Mouse (Mus musculus) adrenal gland, postnatal 4 days (tissue): ENCODE data around the gene Cdcp1. TPM values are rescaled to one million over a fixed set of nuclear protein-coding genes. Genes with fewer than 3 reads are reported as not detected.

ENCODE experiments used
- DNase-seq, 2 experiments: peaks; one replicate each; pipeline ENCODE4 v3.0.0; 2021 to 2022; ENCODE audit warnings: low spot score in 2 of 2, mixed read lengths in 2 of 2
- long read RNA-seq, 2 experiments: library from polyadenylated mRNA; stranded (forward); transcript quantifications; one replicate each; pipeline ENCODE4 v2.0.0; 2021
- total RNA-seq, 2 experiments: library from RNA; stranded (reverse); gene quantifications; 2 replicates each; pipeline ENCODE4 v1.2.3; 2021

Cdcp1 gene
- 1 to 10 TPM in 1 of 2 experiments, under 1 TPM in 1; 0.73 to 2.6 TPM for total RNA-seq
- long read RNA-seq, experiment 1: 0 reads
- long read RNA-seq, experiment 2, full-length matches to known transcripts: 1 of 3 reads
- long read RNA-seq, experiment 2, partial matches to known transcripts: 0 of 3 reads
- long read RNA-seq, experiment 2, other reads (novel, unspliced or antisense): 2 of 3 reads

GRCm38 (mm10) chr9:123215621-123216440 lies at the start of gene Cdcp1:
Gene Cdcp1 (minus strand): TSS chr9:123216038.
- DNase-seq: no peak

- DNase-seq: peak; percentile 53 to 60
Measured at GRCm38 (mm10) chr9:123260611-123261021, 44.8 kb upstream of the Cdcp1 start, which contains the start of gene Tmem158. Gene Tmem158 (minus strand): TSS chr9:123260764.

- peak in 1 of 2 experiments; percentile 12 for DNase-seq
Measured at GRCm38 (mm10) chr9:123259896-123260610, 44.2 kb upstream of the Cdcp1 start.

GRCm38 (mm10) chr9:123259461-123259895 lies 43.6 kb upstream of the Cdcp1 start:
- peak; percentile 63 to 69 for DNase-seq

GRCm38 (mm10) chr9:123258796-123259195 lies 43.0 kb upstream of the Cdcp1 start:
- no peak for DNase-seq

GRCm38 (mm10) chr9:123255736-123256135 lies 39.9 kb upstream of the Cdcp1 start:
- DNase-seq: no peak

GRCm38 (mm10) chr9:123247992-123248391 lies 32.2 kb upstream of the Cdcp1 start:
- no peak for DNase-seq

GRCm38 (mm10) chr9:123245146-123245545 lies 29.3 kb upstream of the Cdcp1 start:
- no peak for DNase-seq

DNA sequence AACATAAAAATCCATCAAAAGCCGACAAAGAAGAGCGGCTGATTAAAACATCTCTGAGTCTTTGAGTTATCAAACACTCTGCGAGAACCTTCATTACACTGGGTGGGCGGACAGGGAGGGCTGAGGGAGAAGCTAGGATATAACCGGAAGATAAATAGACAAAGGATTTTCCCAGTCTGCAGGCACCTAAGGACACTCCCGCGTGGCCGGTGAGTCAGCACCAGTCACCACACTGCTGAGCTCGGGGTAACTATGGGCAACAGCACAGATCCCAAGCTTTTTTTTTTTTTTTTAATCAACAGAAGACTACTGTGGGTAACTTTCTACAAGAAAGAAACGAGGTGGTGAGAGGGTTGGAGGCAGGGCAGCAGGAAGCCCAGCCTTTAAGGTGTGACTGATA lies 28.1 kb upstream of the Cdcp1 start:
- no peak for DNase-seq

- DNase-seq: no peak
Measured at GRCm38 (mm10) chr9:123241191-123241590, 25.4 kb upstream of the Cdcp1 start.

- no peak for DNase-seq
Measured at GRCm38 (mm10) chr9:123240751-123241150, 24.9 kb upstream of the Cdcp1 start.

DNA sequence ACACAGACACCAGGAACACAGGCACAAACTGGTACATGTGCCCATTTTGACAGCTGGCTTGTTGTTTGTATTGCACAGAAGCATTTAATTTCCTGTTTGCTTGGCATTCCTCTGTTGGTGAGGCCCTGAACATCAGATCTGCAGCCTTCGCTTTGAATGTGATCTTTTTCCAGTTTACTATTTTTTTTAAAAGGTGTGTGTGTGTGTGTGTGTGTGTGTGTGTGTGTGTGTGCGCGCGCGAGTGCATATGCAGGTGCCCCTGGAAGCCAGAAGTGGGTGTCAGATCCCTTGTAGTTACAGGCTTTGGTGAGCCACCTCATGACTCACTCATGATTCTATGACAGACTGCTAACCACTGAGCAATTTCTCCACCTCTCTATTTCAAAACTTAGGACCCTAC lies 24.4 kb upstream of the Cdcp1 start:
- no peak for DNase-seq

DNA sequence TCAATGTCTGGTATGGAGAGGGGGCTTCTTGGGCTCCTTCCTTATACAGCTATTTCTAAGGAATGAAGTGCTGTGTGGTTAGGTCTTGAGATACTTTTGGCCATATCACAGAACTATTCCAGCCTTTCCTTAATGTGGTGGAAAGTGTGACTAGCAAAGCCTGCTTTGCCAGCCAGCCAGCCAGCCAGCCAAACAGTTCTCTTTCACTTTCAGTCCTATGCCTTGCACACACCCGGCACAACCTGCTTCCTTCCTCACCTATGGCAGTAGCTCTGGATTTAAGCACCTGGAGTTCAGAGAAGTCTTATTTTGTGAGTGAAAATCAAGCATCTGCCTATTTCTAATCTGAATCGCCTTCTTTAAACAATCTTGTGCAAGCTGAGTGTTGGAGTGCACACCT lies 23.8 kb upstream of the Cdcp1 start:
- no peak for DNase-seq

GRCm38 (mm10) chr9:123238256-123239045 lies 22.6 kb upstream of the Cdcp1 start:
- no peak for DNase-seq

DNA sequence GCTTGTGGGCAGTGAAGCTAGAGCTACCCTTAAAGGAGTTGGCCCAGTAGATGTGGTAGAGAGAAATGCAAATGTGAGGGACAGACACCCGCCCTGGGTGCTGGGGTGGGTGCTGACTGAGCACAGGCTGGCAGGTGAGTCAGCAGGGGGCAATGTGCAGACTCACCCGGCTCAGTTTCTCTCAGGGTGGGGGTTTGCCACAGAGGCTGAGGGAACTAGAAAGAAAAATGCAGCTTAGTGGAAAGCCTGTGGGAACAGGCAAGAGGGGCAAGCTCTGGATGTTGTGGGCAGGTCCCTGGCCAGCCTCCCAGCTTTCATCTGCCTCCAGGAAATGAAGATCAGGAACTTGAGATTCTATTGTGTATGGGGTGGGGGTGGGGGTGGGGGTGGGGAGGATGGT lies 21.9 kb upstream of the Cdcp1 start:
- no peak for DNase-seq

GRCm38 (mm10) chr9:123235621-123236020 lies 19.8 kb upstream of the Cdcp1 start:
- DNase-seq: no peak

GRCm38 (mm10) chr9:123229826-123230225 lies 14.0 kb upstream of the Cdcp1 start:
- DNase-seq: no peak

- no peak for DNase-seq
Measured at GRCm38 (mm10) chr9:123228671-123229070, 12.8 kb upstream of the Cdcp1 start.

- DNase-seq: no peak
Measured at GRCm38 (mm10) chr9:123227106-123227750, 11.4 kb upstream of the Cdcp1 start.

DNA sequence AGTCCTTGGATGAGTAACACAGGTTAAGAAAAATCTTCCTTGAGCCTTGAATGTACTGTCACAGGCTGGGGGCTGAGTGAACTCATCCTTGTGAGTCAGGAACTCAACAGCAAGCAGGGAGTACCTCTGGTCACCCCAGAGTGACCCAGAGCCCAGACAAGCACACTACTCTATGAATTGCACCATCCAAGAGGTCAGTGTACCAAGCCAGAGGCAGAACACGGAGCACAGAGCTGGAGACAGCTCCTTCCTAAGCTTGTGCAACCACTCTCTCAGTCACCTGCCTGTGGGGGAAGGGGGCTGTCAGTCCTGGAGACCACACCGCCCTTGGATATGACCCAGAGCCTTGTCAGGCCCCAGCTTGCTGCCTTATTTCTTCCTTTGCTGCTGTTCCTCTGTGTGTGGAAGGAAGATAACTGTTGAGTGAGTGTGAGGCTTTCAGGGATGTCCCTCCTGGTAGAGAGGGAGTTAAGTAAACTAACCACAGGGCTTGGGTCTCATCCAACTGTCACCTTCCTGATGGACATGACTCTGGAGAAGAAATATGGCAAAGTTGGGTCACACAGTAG lies 9.1 kb upstream of the Cdcp1 start:
- DNase-seq: no peak
